In the genomic region with DNA sequence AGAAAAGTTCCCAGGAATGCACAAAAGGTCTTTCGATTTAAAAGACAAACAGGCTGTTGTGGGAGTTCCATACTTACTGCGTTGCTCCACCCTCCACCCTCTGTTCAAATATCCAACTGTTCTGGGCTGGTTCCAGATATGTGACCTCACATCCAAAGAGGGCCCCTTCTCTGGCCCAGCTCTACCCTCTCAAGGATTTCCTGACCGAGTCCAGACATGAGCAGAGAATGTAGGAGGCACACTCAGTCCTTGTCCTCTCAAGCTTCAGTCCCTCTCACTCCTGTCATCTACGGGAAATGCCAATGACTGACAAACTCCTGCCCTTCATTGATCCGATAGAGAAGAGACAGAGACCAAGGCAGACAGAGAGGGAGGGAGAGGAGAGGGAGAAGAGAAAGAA, we compare ENCODE assay signal across 8 mouse cellular contexts. TPM values are rescaled to one million over a fixed set of nuclear protein-coding genes. Genes with fewer than 3 reads are reported as not detected.
DNase-seq lines count a peak whose midpoint lies in the region; ATAC-seq lines count a peak whose summit lies in the region.

No protein-coding gene starts in this region.

- 0 out of 2 replicates have a peak overlapping the region, but pooled peaks have one; percentile 6 for H3K4me3 ChIP-seq in heart, embryonic 12.5 days
- peak overlapping the region; percentile 9; the same call in 1 of the 2 replicates for H3K4me3 ChIP-seq in limb, embryonic 13.5 days

- no peaks in the 10 kb centered on the region for H3K9me3 ChIP-seq in heart, embryonic 12.5 days (replicated peaks)
- no peaks in the 10 kb centered on the region for H3K9me3 ChIP-seq in limb, embryonic 13.5 days

- no peaks in the 10 kb centered on the region for H3K36me3 ChIP-seq in heart, embryonic 12.5 days
- no peaks in the 10 kb centered on the region for H3K36me3 ChIP-seq in limb, embryonic 13.5 days

- peak overlapping the region; percentile 89 for H3K27ac ChIP-seq in heart, embryonic 12.5 days (ENCODE audit: poor library complexity, severe bottlenecking)
- H3K27ac ChIP-seq in limb, embryonic 13.5 days = peak overlapping the region; percentile 83

- peak overlapping the region; percentile 41 for H3K4me2 ChIP-seq in heart, embryonic 12.5 days
- peak overlapping the region; percentile 49 for H3K4me2 ChIP-seq in limb, embryonic 13.5 days (replicated peaks)

- no peaks in the 10 kb centered on the region for H3K27me3 ChIP-seq in heart, embryonic 12.5 days (replicated peaks)
- H3K27me3 ChIP-seq in limb, embryonic 13.5 days = no peaks in the 10 kb centered on the region

- peaks cover 24% of the 10 kb centered on the region for H3K4me1 ChIP-seq in heart, embryonic 12.5 days (replicated peaks)
- H3K4me1 ChIP-seq in limb, embryonic 13.5 days = peaks cover 42% of the 10 kb centered on the region

- intact Hi-C loops in gastrocnemius, postnatal 14 days (cut with DNase I; ENCODE audit: low total_unique reads) = no loop called here

- H3K9ac ChIP-seq in heart, embryonic 12.5 days = 0 out of 2 replicates have a peak overlapping the region, but pooled peaks have one; percentile 32
- no peak overlapping the region for H3K9ac ChIP-seq in limb, embryonic 13.5 days

- peak; percentile 41; the same call in 1 of the 2 replicates for ATAC-seq in heart, embryonic 12.5 days (ENCODE audit: insufficient number of reproducible peaks, low FRiP score)
- no peak for ATAC-seq in limb, embryonic 13.5 days (ENCODE audit: low FRiP score, low read depth)

- WGBS in heart, embryonic 12.5 days = 19% methylated on average over 5 of the region's 5 CpGs
- 45% methylated on average over 5 of the region's 5 CpGs for WGBS in limb, embryonic 13.5 days

- peak; percentile 52 for DNase-seq in gastrocnemius, adult 18-20 months (ENCODE audit: low spot score)
- no peak for DNase-seq in gastrocnemius, postnatal 14 days
- DNase-seq in lung, postnatal 4 days = peak; percentile 81 to 82
- no peak for DNase-seq in spleen, postnatal 14 days (ENCODE audit: low spot score in 2 of 2)
- DNase-seq in adipocyte (ENCODE audit: low spot score) = no peak
- no peak for DNase-seq in left cerebral cortex, adult 11 months (ENCODE audit: low spot score)

RNA-seq across cellular contexts. Expression of gene Mlf2, which starts 5.2 kb away (rescaled TPM):
- total RNA-seq in gastrocnemius, adult 18-20 months (2021) = 100 to 1,000 TPM; 196 to 205 TPM
- total RNA-seq in gastrocnemius, postnatal 14 days (2021) = 100 to 1,000 TPM; 250 to 257 TPM
- 357 and 358 TPM in 2 replicates for polyA plus RNA-seq in heart, embryonic 12.5 days (2016; fragmentation: Nextera tagmentation; extraction: Ambion mirVana)
- 354 and 355 TPM in 2 replicates for polyA plus RNA-seq in limb, embryonic 13.5 days (2015; fragmentation: Nextera tagmentation; extraction: Ambion mirVana)

RNA-seq across cellular contexts. Expression of gene Ptms, which starts 6.0 kb away (rescaled TPM):
- total RNA-seq in gastrocnemius, adult 18-20 months (2021) = 100 to 1,000 TPM in 1 of 2 experiments, 10 to 100 TPM in 1; 64.3 to 105 TPM
- total RNA-seq in gastrocnemius, postnatal 14 days (2021) = 100 to 1,000 TPM; 225 to 266 TPM
- polyA plus RNA-seq in heart, embryonic 12.5 days (2016; fragmentation: Nextera tagmentation; extraction: Ambion mirVana) = 233 and 243 TPM in 2 replicates
- 303 and 321 TPM in 2 replicates for polyA plus RNA-seq in limb, embryonic 13.5 days (2015; fragmentation: Nextera tagmentation; extraction: Ambion mirVana)

RNA-seq across cellular contexts. Expression of gene Lag3, which starts 14.4 kb away (rescaled TPM):
- total RNA-seq in gastrocnemius, adult 18-20 months (2021) = under 1 TPM in 1 of 2 experiments, not detected in 1; 0.12 TPM
- under 1 TPM; 0.43 to 0.62 TPM for total RNA-seq in gastrocnemius, postnatal 14 days (2021)
- polyA plus RNA-seq in heart, embryonic 12.5 days (2016; fragmentation: Nextera tagmentation; extraction: Ambion mirVana) = 1.4 and 1.5 TPM in 2 replicates
- polyA plus RNA-seq in limb, embryonic 13.5 days (2015; fragmentation: Nextera tagmentation; extraction: Ambion mirVana) = 1.7 and 3.1 TPM in 2 replicates

RNA-seq across cellular contexts. Expression of gene Cd4, which starts 37.9 kb away (rescaled TPM):
- under 1 TPM; 0.38 to 0.41 TPM for total RNA-seq in gastrocnemius, adult 18-20 months (2021)
- total RNA-seq in gastrocnemius, postnatal 14 days (2021) = under 1 TPM; 0.27 to 0.51 TPM
- polyA plus RNA-seq in heart, embryonic 12.5 days (2016; fragmentation: Nextera tagmentation; extraction: Ambion mirVana) = not detected in 2 replicates
- 0.04 and 0.15 TPM in 2 replicates for polyA plus RNA-seq in limb, embryonic 13.5 days (2015; fragmentation: Nextera tagmentation; extraction: Ambion mirVana)

RNA-seq across cellular contexts. Expression of gene Cops7a, which starts 39.4 kb away (rescaled TPM):
- total RNA-seq in gastrocnemius, adult 18-20 months (2021) = 100 to 1,000 TPM; 109 to 121 TPM
- 100 to 1,000 TPM in 1 of 2 experiments, 10 to 100 TPM in 1; 99.1 to 100 TPM for total RNA-seq in gastrocnemius, postnatal 14 days (2021)
- 148 and 149 TPM in 2 replicates for polyA plus RNA-seq in heart, embryonic 12.5 days (2016; fragmentation: Nextera tagmentation; extraction: Ambion mirVana)
- polyA plus RNA-seq in limb, embryonic 13.5 days (2015; fragmentation: Nextera tagmentation; extraction: Ambion mirVana) = 128 and 133 TPM in 2 replicates

Comparison
In these comparisons a context has a peak if more than half of its experiments do, and no peak if none do; other contexts are left out.
1. DNase-seq: peak in gastrocnemius, adult 18-20 months (single experiment) and lung, postnatal 4 days (2 of 2); none in gastrocnemius, postnatal 14 days (single experiment), spleen, postnatal 14 days (0 of 2), adipocyte (single experiment) and left cerebral cortex, adult 11 months (single experiment).